Comparison of ENCODE assay signal across 9 mouse cellular contexts in the genomic region with DNA sequence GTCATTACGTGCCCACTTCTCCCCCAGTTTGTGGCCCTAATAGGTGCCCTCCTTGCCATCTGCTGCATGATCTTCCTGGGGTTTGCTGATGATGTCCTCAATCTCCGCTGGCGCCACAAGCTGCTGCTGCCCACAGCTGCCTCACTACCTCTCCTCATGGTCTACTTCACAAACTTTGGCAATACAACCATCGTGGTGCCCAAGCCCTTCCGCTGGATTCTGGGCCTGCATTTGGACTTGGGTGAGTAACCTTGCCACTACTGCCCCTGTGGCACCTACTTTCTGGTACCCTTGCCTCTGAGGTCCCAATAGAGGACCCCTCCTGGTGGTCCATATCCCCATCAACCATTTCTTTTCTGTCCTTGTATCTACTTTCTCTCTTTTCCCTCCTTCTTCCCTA. TPM values are rescaled to one million over a fixed set of nuclear protein-coding genes. Genes with fewer than 3 reads are reported as not detected.
DNase-seq lines count a peak whose midpoint lies in the region; ATAC-seq and TF ChIP-seq lines count a peak whose summit lies in the region.
"Had no signal": no experiment of that assay in that cellular context is flagged by ENCODE, and none has a peak within 500 bp of the region (broad histone marks: within the 10 kb centered on the region; RNA-seq: fewer than 3 reads in every experiment).

No protein-coding gene starts in this region.

- H3K36me3 ChIP-seq in heart, embryonic 16.5 days (ENCODE audit: control insufficient read depth, insufficient read depth): peaks cover 37% of the 10 kb centered on the region
- peaks cover 44% of the 10 kb centered on the region for H3K36me3 ChIP-seq in hindbrain, embryonic 14.5 days (replicated peaks; ENCODE audit: control insufficient read depth, insufficient read depth)
- peaks cover 41% of the 10 kb centered on the region for H3K36me3 ChIP-seq in midbrain, embryonic 12.5 days

- no peaks in the 10 kb centered on the region for H3K9me3 ChIP-seq in heart, embryonic 16.5 days (replicated peaks; ENCODE audit: control insufficient read depth, low read length)
- H3K9me3 ChIP-seq in hindbrain, embryonic 14.5 days (ENCODE audit: control insufficient read depth, low read length): no peaks in the 10 kb centered on the region
- H3K9me3 ChIP-seq in midbrain, embryonic 12.5 days: no peaks in the 10 kb centered on the region

- DNase-seq in heart, postnatal 4 days: no peak
- no peak for DNase-seq in hindbrain, embryonic 14.5 days (ENCODE audit: low spot score)
- DNase-seq in right cerebral cortex, adult 2 months (ENCODE audit: low spot score in 2 of 2): no peak
- DNase-seq in cerebellum, postnatal 10 days: no peak
- no peak for DNase-seq in cerebellum, adult 8-10 months
- DNase-seq: right cerebral cortex, postnatal 14 days had no signal

- peak overlapping the region; percentile 84 for H3K9ac ChIP-seq in heart, embryonic 16.5 days (ENCODE audit: low read length)
- H3K9ac ChIP-seq in hindbrain, embryonic 14.5 days: peak overlapping the region; percentile 86
- H3K9ac ChIP-seq in midbrain, embryonic 12.5 days (replicated peaks): peak overlapping the region; percentile 85

- no peak for TF ChIP-seq CTCF in bone marrow macrophage, adult 2 months (IDR thresholded peaks at IDR 0.05; ENCODE audit: low read depth, low read length)

- peaks cover 7% of the 10 kb centered on the region for H3K4me1 ChIP-seq in heart, embryonic 16.5 days (ENCODE audit: control insufficient read depth, insufficient read depth, low read length)
- peaks cover 8% of the 10 kb centered on the region for H3K4me1 ChIP-seq in bone marrow macrophage, adult 2 months (ENCODE audit: control insufficient read depth, insufficient read depth, low read length)
- H3K4me1 ChIP-seq in hindbrain, embryonic 14.5 days (replicated peaks; ENCODE audit: control insufficient read depth, insufficient read depth, low read length): peaks cover 10% of the 10 kb centered on the region
- peaks cover 18% of the 10 kb centered on the region for H3K4me1 ChIP-seq in midbrain, embryonic 12.5 days

- ATAC-seq in heart, embryonic 16.5 days (replicated peaks; ENCODE audit: extremely low read depth, insufficient read depth, low FRiP score): no peak
- no peak for ATAC-seq in hindbrain, embryonic 14.5 days (ENCODE audit: low FRiP score)
- ATAC-seq in midbrain, embryonic 12.5 days (ENCODE audit: low FRiP score, low read depth): no peak

- peak overlapping the region; percentile 68 for H3K4me3 ChIP-seq in heart, embryonic 16.5 days (ENCODE audit: low read length)
- peak overlapping the region; percentile 68 for H3K4me3 ChIP-seq in bone marrow macrophage, adult 2 months (ENCODE audit: insufficient read depth, low read length)
- H3K4me3 ChIP-seq in hindbrain, embryonic 14.5 days (replicated peaks; ENCODE audit: low read length): peak overlapping the region; percentile 84
- H3K4me3 ChIP-seq in midbrain, embryonic 12.5 days: peak overlapping the region; percentile 78

- H3K4me2 ChIP-seq in heart, embryonic 16.5 days (ENCODE audit: low read depth, low read length): peak overlapping the region; percentile 75
- H3K4me2 ChIP-seq in hindbrain, embryonic 14.5 days (replicated peaks): peak overlapping the region; percentile 86
- H3K4me2 ChIP-seq in midbrain, embryonic 12.5 days (replicated peaks): peak overlapping the region; percentile 61

- no peak for TF ChIP-seq POLR2A in bone marrow macrophage, adult 2 months (IDR thresholded peaks at IDR 0.05; ENCODE audit: borderline replicate concordance, low read depth, low read length)

- no peaks in the 10 kb centered on the region for H3K27me3 ChIP-seq in heart, embryonic 16.5 days (ENCODE audit: control insufficient read depth, insufficient read depth, low read length)
- no peaks in the 10 kb centered on the region for H3K27me3 ChIP-seq in hindbrain, embryonic 14.5 days (ENCODE audit: control insufficient read depth, insufficient read depth, low read length)
- H3K27me3 ChIP-seq in midbrain, embryonic 12.5 days: no peaks in the 10 kb centered on the region

- H3K27ac ChIP-seq in heart, embryonic 16.5 days (ENCODE audit: low read length): no peak overlapping the region; the same call in none of the 2 replicates
- H3K27ac ChIP-seq in bone marrow macrophage, adult 2 months (ENCODE audit: insufficient read depth, low read depth, low read length): no peak overlapping the region
- H3K27ac ChIP-seq in hindbrain, embryonic 14.5 days: no peak overlapping the region
- no peak overlapping the region for H3K27ac ChIP-seq in midbrain, embryonic 12.5 days (replicated peaks)

- 87% methylated on average over 5 of the region's 5 CpGs for WGBS in heart, embryonic 16.5 days
- 88% methylated on average over 5 of the region's 5 CpGs for WGBS in hindbrain, embryonic 14.5 days
- WGBS in midbrain, embryonic 12.5 days: 96% methylated on average over 5 of the region's 5 CpGs

RNA-seq across cellular contexts. Expression of a gene that starts 2.1 kb away (rescaled TPM):
- 28.5 and 33.7 TPM in 2 replicates for polyA plus RNA-seq in heart, embryonic 16.5 days (2015; fragmentation: Nextera tagmentation; extraction: Ambion mirVana)
- total RNA-seq in heart, postnatal 4 days (2021): 10 to 100 TPM; 24.1 to 25.0 TPM
- 44.7 and 49.6 TPM in 2 replicates for polyA plus RNA-seq in bone marrow macrophage, adult 2 months (2012; ENCODE audit: insufficient read depth, insufficient read length, missing spikeins)
- polyA plus RNA-seq in hindbrain, embryonic 14.5 days (2014; fragmentation: Nextera tagmentation; extraction: Ambion mirVana): 34.6 and 36.1 TPM in 2 replicates
- polyA plus RNA-seq in midbrain, embryonic 12.5 days (2016; fragmentation: Nextera tagmentation; extraction: Ambion mirVana): 34.7 and 39.1 TPM in 2 replicates

RNA-seq across cellular contexts. Expression of a gene that starts 6.6 kb away (rescaled TPM):
- polyA plus RNA-seq in heart, embryonic 16.5 days (2015; fragmentation: Nextera tagmentation; extraction: Ambion mirVana): 179 and 186 TPM in 2 replicates
- 100 to 1,000 TPM; 157 to 164 TPM for total RNA-seq in heart, postnatal 4 days (2021)
- polyA plus RNA-seq in bone marrow macrophage, adult 2 months (2012; ENCODE audit: insufficient read depth, insufficient read length, missing spikeins): 43.6 and 57.0 TPM in 2 replicates
- polyA plus RNA-seq in hindbrain, embryonic 14.5 days (2014; fragmentation: Nextera tagmentation; extraction: Ambion mirVana): 102 and 107 TPM in 2 replicates
- 351 and 363 TPM in 2 replicates for polyA plus RNA-seq in midbrain, embryonic 12.5 days (2016; fragmentation: Nextera tagmentation; extraction: Ambion mirVana)

RNA-seq across cellular contexts. Expression of a gene that starts 7.8 kb away (rescaled TPM):
- 8.2 and 8.6 TPM in 2 replicates for polyA plus RNA-seq in heart, embryonic 16.5 days (2015; fragmentation: Nextera tagmentation; extraction: Ambion mirVana)
- total RNA-seq in heart, postnatal 4 days (2021): 10 to 100 TPM; 16.3 to 16.5 TPM
- polyA plus RNA-seq in bone marrow macrophage, adult 2 months (2012; ENCODE audit: insufficient read depth, insufficient read length, missing spikeins): 19.9 and 24.0 TPM in 2 replicates
- polyA plus RNA-seq in hindbrain, embryonic 14.5 days (2014; fragmentation: Nextera tagmentation; extraction: Ambion mirVana): 24.0 and 25.6 TPM in 2 replicates
- polyA plus RNA-seq in midbrain, embryonic 12.5 days (2016; fragmentation: Nextera tagmentation; extraction: Ambion mirVana): 19.0 and 19.7 TPM in 2 replicates

RNA-seq across cellular contexts. Expression of a gene that starts 16.1 kb away (rescaled TPM):
- polyA plus RNA-seq in heart, embryonic 16.5 days (2015; fragmentation: Nextera tagmentation; extraction: Ambion mirVana): 97.2 and 102 TPM in 2 replicates
- total RNA-seq in heart, postnatal 4 days (2021): 10 to 100 TPM; 54.0 to 60.6 TPM
- polyA plus RNA-seq in bone marrow macrophage, adult 2 months (2012; ENCODE audit: insufficient read depth, insufficient read length, missing spikeins): 22.4 and 25.8 TPM in 2 replicates
- 60.8 and 62.2 TPM in 2 replicates for polyA plus RNA-seq in hindbrain, embryonic 14.5 days (2014; fragmentation: Nextera tagmentation; extraction: Ambion mirVana)
- 96.4 and 109 TPM in 2 replicates for polyA plus RNA-seq in midbrain, embryonic 12.5 days (2016; fragmentation: Nextera tagmentation; extraction: Ambion mirVana)

RNA-seq across cellular contexts. Expression of a gene that starts 22.5 kb away (rescaled TPM):
- 15.8 and 18.7 TPM in 2 replicates for polyA plus RNA-seq in heart, embryonic 16.5 days (2015; fragmentation: Nextera tagmentation; extraction: Ambion mirVana)
- 10 to 100 TPM; 15.4 to 16.3 TPM for total RNA-seq in heart, postnatal 4 days (2021)
- 23.8 and 28.0 TPM in 2 replicates for polyA plus RNA-seq in bone marrow macrophage, adult 2 months (2012; ENCODE audit: insufficient read depth, insufficient read length, missing spikeins)
- polyA plus RNA-seq in hindbrain, embryonic 14.5 days (2014; fragmentation: Nextera tagmentation; extraction: Ambion mirVana): 17.4 and 17.9 TPM in 2 replicates
- 33.9 and 38.5 TPM in 2 replicates for polyA plus RNA-seq in midbrain, embryonic 12.5 days (2016; fragmentation: Nextera tagmentation; extraction: Ambion mirVana)
